Mouse (Mus musculus): ENCODE data around the gene C2cd4b. TPM values are rescaled to one million over a fixed set of nuclear protein-coding genes. Genes with fewer than 3 reads are reported as not detected.

C2cd4b gene
- polyA plus RNA-seq, 1 experiment from 2014 or later: 0.48 TPM

GRCm38 (mm10) chr9:67802241-67802640 is 43.0 kb downstream of the C2cd4b start:
- no peak for ATAC-seq (ENCODE audit: low FRiP score, low read depth)
- Histone ChIP-seq H3K36me3 (no peaks in the 10 kb centered on the region), H3K4me3 (no peak overlapping the region), H3K9ac (no peak overlapping the region), H3K27ac (no peak overlapping the region), H3K4me2 (replicated peaks) (no peak overlapping the region), H3K27me3 (peaks cover 4% of the 10 kb centered on the region; the same call in 1 of the 2 replicates), H3K9me3 (no peaks in the 10 kb centered on the region), H3K4me1 (peaks cover 17% of the 10 kb centered on the region)
- 32% methylated on average over 6 of the region's 6 CpGs for WGBS

DNA sequence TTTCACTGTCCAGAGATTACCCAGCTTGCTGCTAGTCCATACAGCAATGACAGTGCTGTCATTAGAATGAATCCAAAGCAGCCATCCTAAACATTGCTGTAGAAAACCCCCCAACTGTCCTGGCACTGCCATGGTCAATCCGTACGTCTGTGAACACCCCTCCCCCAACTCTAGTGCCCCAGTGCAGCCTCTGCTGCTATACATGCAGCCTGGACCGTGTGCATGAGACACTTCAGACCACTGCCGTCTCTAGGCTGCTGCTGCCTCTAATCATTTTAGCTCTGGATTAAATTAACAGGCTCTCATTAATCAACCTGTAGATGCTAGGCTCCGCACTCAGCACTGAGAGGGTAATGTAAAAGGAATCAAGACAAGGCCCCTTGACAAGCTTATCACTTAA is 47.8 kb downstream of the C2cd4b start:
- Histone ChIP-seq H3K36me3 (no peaks in the 10 kb centered on the region), H3K9me3 (no peaks in the 10 kb centered on the region), H3K9ac (no peak overlapping the region), H3K4me1 (no peaks in the 10 kb centered on the region), H3K4me3 (no peak overlapping the region), H3K27me3 (peaks cover 4% of the 10 kb centered on the region; the same call in 1 of the 2 replicates), H3K4me2 (replicated peaks) (no peak overlapping the region), H3K27ac (no peak overlapping the region)
- 36% methylated on average over 5 of the region's 5 CpGs for WGBS
- no peak for ATAC-seq (ENCODE audit: low FRiP score, low read depth)

DNA sequence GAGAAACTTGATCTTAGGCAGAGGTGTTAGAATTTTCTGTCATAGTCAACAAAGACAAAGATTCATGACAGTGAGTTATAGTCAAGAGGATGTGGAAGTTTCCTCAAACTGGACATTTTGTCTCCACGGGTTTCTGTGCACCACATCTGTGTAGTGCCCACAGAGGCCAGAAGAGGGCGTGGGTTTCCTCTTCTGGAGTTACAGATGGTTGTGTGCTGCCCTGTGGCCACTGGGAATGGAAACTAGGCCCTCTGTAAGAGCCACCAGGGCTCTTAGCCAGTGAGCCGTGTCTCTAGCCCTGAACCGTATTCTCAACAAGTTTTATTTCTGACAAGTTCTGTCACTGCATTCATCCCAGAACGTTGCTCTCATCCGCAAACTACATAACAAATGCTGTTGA is 51.3 kb downstream of the C2cd4b start:
- no peak for ATAC-seq (ENCODE audit: low FRiP score, low read depth)
- H3K9me3 ChIP-seq: no peaks in the 10 kb centered on the region
- no peak overlapping the region for H3K4me2 ChIP-seq (replicated peaks)
- no peaks in the 10 kb centered on the region for H3K27me3 ChIP-seq
- H3K27ac ChIP-seq: no peak overlapping the region
- no peaks in the 10 kb centered on the region for H3K36me3 ChIP-seq
- WGBS: 65% methylated on average over 6 of the region's 6 CpGs
- H3K4me3 ChIP-seq: no peak overlapping the region
- H3K9ac ChIP-seq: no peak overlapping the region
- peaks cover 22% of the 10 kb centered on the region for H3K4me1 ChIP-seq

Small RNA genes within 50 kb of the gene (microRNA-seq; reads per million reads assigned to microRNA genes)
- gene Mir7241 (not detected), gene Mir7242 (not detected)

Other genes with a start within 250 kb of the C2cd4b start
- 44.5 and 47.6 TPM in 2 replicates for gene Tln2, start 199.7 kb upstream of the C2cd4b start, polyA plus RNA-seq (2015; fragmentation: Nextera tagmentation; extraction: Ambion mirVana)
- gene C2cd4a, start 72.9 kb downstream of the C2cd4b start, polyA plus RNA-seq (2015; fragmentation: Nextera tagmentation; extraction: Ambion mirVana): 0.33 and 0.40 TPM in 2 replicates
- gene Vps13c, start 81.0 kb downstream of the C2cd4b start, polyA plus RNA-seq (2015; fragmentation: Nextera tagmentation; extraction: Ambion mirVana): 4.4 and 4.6 TPM in 2 replicates